Mouse (Mus musculus): Measurements from ENCODE around the gene Sema4d.

DNA sequence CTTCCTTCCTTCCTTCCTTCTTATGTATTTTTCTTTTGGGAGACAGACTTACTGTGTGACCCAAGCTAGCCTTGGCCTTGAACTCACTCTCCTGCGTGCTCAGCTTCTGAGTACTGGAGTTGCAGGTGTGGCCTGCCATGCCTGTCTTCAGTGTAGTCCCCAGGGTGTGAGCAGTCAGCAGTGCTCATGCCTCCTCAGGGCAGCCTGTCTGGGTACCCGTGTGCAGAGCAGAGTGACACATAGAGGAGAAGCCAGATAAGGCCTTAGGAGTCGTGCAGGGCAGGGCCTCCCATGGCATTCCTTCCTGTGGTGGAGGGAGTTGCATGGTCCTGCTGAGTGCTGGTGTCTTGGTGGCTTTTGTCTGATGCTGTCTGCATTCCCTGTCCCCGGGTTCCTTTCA is 114.2 kb downstream of the Sema4d start:
- no peak for TF ChIP-seq CTCF (IDR thresholded peaks at IDR 0.05; ENCODE audit: borderline replicate concordance, extremely low read depth, insufficient read depth, insufficient read length)
- TF ChIP-seq POLR2A (IDR thresholded peaks at IDR 0.05; ENCODE audit: borderline replicate concordance, extremely low read depth, insufficient read depth, insufficient read length, poor library complexity, severe bottlenecking) = no peak
